Mouse (Mus musculus) midbrain, embryonic 16.5 days (tissue): Measurements from ENCODE around the gene Mras. TPM values are rescaled to one million over a fixed set of nuclear protein-coding genes. Genes with fewer than 3 reads are reported as not detected.
A peak's percentile ranks its signal among the peaks of the same experiment; 100 is the strongest.

Source experiments
- ATAC-seq: fragments of 200-750 bp; cut with Nextera tagmentation; 2 replicates; pipeline ENCODE4 v1.8.0; 2017; ENCODE audit warnings: moderate TSS enrichment
- H3K27ac ChIP-seq: fragments of 300-500 bp; sonication (generic); 2 replicates; pipeline ENCODE4 v1.5.1; 2014; ENCODE audit warnings: mild to moderate bottlenecking, low read length, mixed read lengths
- H3K27me3 ChIP-seq: fragments of 300-500 bp; sonication (generic); 2 replicates; pipeline ENCODE4 v1.6.1; 2014; ENCODE audit warnings: low read depth, low read length, mixed read lengths; ENCODE audit not compliant: control insufficient read depth, insufficient read depth
- H3K36me3 ChIP-seq: fragments of 300-500 bp; sonication (generic); 2 replicates; pipeline ENCODE4 v1.6.1; 2014; ENCODE audit warnings: mild to moderate bottlenecking, low read length, moderate library complexity, mixed read lengths; ENCODE audit not compliant: control insufficient read depth, insufficient read depth
- H3K4me1 ChIP-seq: fragments of 300-500 bp; sonication (generic); 2 replicates; pipeline ENCODE4 v1.6.1; 2014; ENCODE audit warnings: mild to moderate bottlenecking, low read length, mixed read lengths; ENCODE audit not compliant: control insufficient read depth, insufficient read depth
- H3K4me2 ChIP-seq: fragments of 300-500 bp; sonication (generic); 2 replicates; pipeline ENCODE4 v1.6.1; 2014; ENCODE audit warnings: mild to moderate bottlenecking, low read length, mixed read lengths
- H3K4me3 ChIP-seq: fragments of 300-500 bp; sonication (generic); 2 replicates; pipeline ENCODE4 v1.5.1; 2014; ENCODE audit warnings: low read depth, mild to moderate bottlenecking, low read length, moderate library complexity, mixed read lengths
- H3K9ac ChIP-seq: fragments of 300-500 bp; sonication (generic); 2 replicates; pipeline ENCODE4 v1.6.1; 2014; ENCODE audit warnings: low read depth, low read length, mixed read lengths
- H3K9me3 ChIP-seq: fragments of 300-500 bp; sonication (generic); replicated peaks from 2 replicates; pipeline ENCODE4 v1.6.1; 2014; ENCODE audit warnings: mild to moderate bottlenecking, low read length, mixed read lengths; ENCODE audit not compliant: control insufficient read depth, poor library complexity, severe bottlenecking
- WGBS: fragments of 180-500 bp; shearing (Covaris S2); extraction: QIAGEN DNeasy Blood & Tissue Kit; methylation state at CpG from one replicate; pipeline ENCODE4 v1.1.7; 2014; 5-methylcytosine and 5-hydroxymethylcytosine counted together
- polyA plus RNA-seq: library from polyadenylated mRNA; unstranded; fragments of >200 nt; fragmentation: Nextera tagmentation; extraction: Ambion mirVana; gene quantifications from 2 replicates; pipeline ENCODE4 v1.2.1, GENCODE M21; 2015

Mras gene
- polyA plus RNA-seq, 1 experiment from 2014 or later = 51.2 TPM

- no peak overlapping the region for H3K27ac ChIP-seq
- H3K9me3 ChIP-seq = no peaks in the 10 kb centered on the region
- no peaks in the 10 kb centered on the region for H3K36me3 ChIP-seq
- no peak overlapping the region for H3K4me2 ChIP-seq
- peaks cover 4% of the 10 kb centered on the region; the same call in 1 of the 2 replicates for H3K4me1 ChIP-seq
- no peak for ATAC-seq
- H3K27me3 ChIP-seq = peaks cover 34% of the 10 kb centered on the region
- H3K4me3 ChIP-seq = no peak overlapping the region
- 91% methylated on average over 15 of the region's 15 CpGs for WGBS
- no peak overlapping the region for H3K9ac ChIP-seq
Observed at GRCm38 (mm10) chr9:99359012-99359411, 78.2 kb downstream of the Mras start.

GRCm38 (mm10) chr9:99357921-99358692 lies 79.1 kb downstream of the Mras start, which contains the start of gene Esyt3:
Esyt3 (minus strand) TSS chr9:99358557.
- Histone ChIP-seq H3K4me2 (peak within 1 kb of the TSS; percentile 78), H3K27me3 (peaks cover 34% of the 10 kb centered on the region), H3K4me3 (peak within 1 kb of the TSS; percentile 43), H3K9me3 (no peaks in the 10 kb centered on the region), H3K4me1 (peaks cover 4% of the 10 kb centered on the region; the same call in 1 of the 2 replicates), H3K36me3 (no peaks in the 10 kb centered on the region), H3K9ac (peak within 1 kb of the TSS; percentile 51), H3K27ac (no peak within 1 kb of the TSS)
- under 1% methylated on average over 66 of the region's 66 CpGs for WGBS
- peak; percentile 74 for ATAC-seq

GRCm38 (mm10) chr9:99357561-99357920 lies 79.6 kb downstream of the Mras start:
- 3% methylated on average over 19 of the region's 19 CpGs for WGBS
- Histone ChIP-seq H3K4me1 (peaks cover 4% of the 10 kb centered on the region; the same call in 1 of the 2 replicates), H3K4me2 (peak overlapping the region; percentile 78), H3K27ac (no peak overlapping the region), H3K4me3 (peak overlapping the region; percentile 43), H3K36me3 (no peaks in the 10 kb centered on the region), H3K27me3 (peaks cover 34% of the 10 kb centered on the region), H3K9ac (peak overlapping the region; percentile 51; the same call in 1 of the 2 replicates), H3K9me3 (no peaks in the 10 kb centered on the region)
- peak; percentile 66; the same call in 1 of the 2 replicates for ATAC-seq

GRCm38 (mm10) chr9:99355971-99356370 lies 81.2 kb downstream of the Mras start:
- no peaks in the 10 kb centered on the region for H3K36me3 ChIP-seq
- 21% methylated on average over 5 of the region's 5 CpGs for WGBS
- peaks cover 4% of the 10 kb centered on the region; the same call in 1 of the 2 replicates for H3K4me1 ChIP-seq
- H3K27ac ChIP-seq = no peak overlapping the region
- H3K9me3 ChIP-seq = no peaks in the 10 kb centered on the region
- peaks cover 34% of the 10 kb centered on the region for H3K27me3 ChIP-seq
- no peak overlapping the region for H3K9ac ChIP-seq
- ATAC-seq = no peak
- no peak overlapping the region for H3K4me3 ChIP-seq
- no peak overlapping the region for H3K4me2 ChIP-seq

GRCm38 (mm10) chr9:99354796-99355195 lies 82.4 kb downstream of the Mras start:
- H3K27ac ChIP-seq = no peak overlapping the region
- H3K4me1 ChIP-seq = peaks cover 4% of the 10 kb centered on the region; the same call in 1 of the 2 replicates
- WGBS = 70% methylated on average over 5 of the region's 5 CpGs
- no peak overlapping the region for H3K4me2 ChIP-seq
- no peaks in the 10 kb centered on the region for H3K9me3 ChIP-seq
- no peak for ATAC-seq
- peaks cover 31% of the 10 kb centered on the region for H3K27me3 ChIP-seq
- no peaks in the 10 kb centered on the region for H3K36me3 ChIP-seq
- no peak overlapping the region for H3K4me3 ChIP-seq
- H3K9ac ChIP-seq = no peak overlapping the region

- H3K27ac ChIP-seq = no peak overlapping the region
- ATAC-seq = no peak
- no peak overlapping the region for H3K4me3 ChIP-seq
- no peaks in the 10 kb centered on the region for H3K9me3 ChIP-seq
- H3K9ac ChIP-seq = no peak overlapping the region
- peaks cover 19% of the 10 kb centered on the region for H3K27me3 ChIP-seq
- 64% methylated on average over 6 of the region's 6 CpGs for WGBS
- peaks cover 4% of the 10 kb centered on the region; the same call in 1 of the 2 replicates for H3K4me1 ChIP-seq
- no peak overlapping the region for H3K4me2 ChIP-seq
- no peaks in the 10 kb centered on the region for H3K36me3 ChIP-seq
Observed at GRCm38 (mm10) chr9:99353390-99353789, 83.8 kb downstream of the Mras start.

GRCm38 (mm10) chr9:99352964-99353363 lies 84.2 kb downstream of the Mras start:
- H3K36me3 ChIP-seq = no peaks in the 10 kb centered on the region
- H3K9me3 ChIP-seq = no peaks in the 10 kb centered on the region
- 88% methylated on average over 4 of the region's 4 CpGs for WGBS
- no peak overlapping the region for H3K9ac ChIP-seq
- H3K4me2 ChIP-seq = no peak overlapping the region
- H3K27me3 ChIP-seq = peaks cover 15% of the 10 kb centered on the region
- peaks cover 4% of the 10 kb centered on the region; the same call in 1 of the 2 replicates for H3K4me1 ChIP-seq
- ATAC-seq = no peak
- no peak overlapping the region for H3K27ac ChIP-seq
- H3K4me3 ChIP-seq = no peak overlapping the region

- 19% methylated on average over 4 of the region's 4 CpGs for WGBS
- Histone ChIP-seq H3K27me3 (no peaks in the 10 kb centered on the region), H3K4me2 (no peak overlapping the region), H3K9me3 (no peaks in the 10 kb centered on the region), H3K27ac (peak overlapping the region; percentile 57), H3K4me3 (no peak overlapping the region), H3K9ac (no peak overlapping the region), H3K36me3 (no peaks in the 10 kb centered on the region), H3K4me1 (peaks cover 10% of the 10 kb centered on the region; the same call in 1 of the 2 replicates)
- ATAC-seq = peak; percentile 93
Observed at GRCm38 (mm10) chr9:99345351-99345792, 91.8 kb downstream of the Mras start.

GRCm38 (mm10) chr9:99341600-99341999 lies 95.6 kb downstream of the Mras start:
- WGBS = 86% methylated on average over 3 of the region's 3 CpGs
- H3K4me2 ChIP-seq = no peak overlapping the region
- no peak overlapping the region for H3K9ac ChIP-seq
- H3K27ac ChIP-seq = no peak overlapping the region
- H3K36me3 ChIP-seq = no peaks in the 10 kb centered on the region
- H3K27me3 ChIP-seq = no peaks in the 10 kb centered on the region
- no peak overlapping the region for H3K4me3 ChIP-seq
- no peaks in the 10 kb centered on the region for H3K9me3 ChIP-seq
- no peak for ATAC-seq
- H3K4me1 ChIP-seq = peaks cover 10% of the 10 kb centered on the region; the same call in 1 of the 2 replicates
